Mouse (Mus musculus): ENCODE data around the gene Acod1. TPM values are rescaled to one million over a fixed set of nuclear protein-coding genes. Genes with fewer than 3 reads are reported as not detected.

Acod1 gene
- polyA plus RNA-seq, 1 experiment from 2014 or later = not detected

- peaks cover 45% of the 10 kb centered on the region for H3K4me1 ChIP-seq
- no peak overlapping the region for H3K9ac ChIP-seq (replicated peaks)
- WGBS = 62% methylated on average over 6 of the region's 6 CpGs
Measured at GRCm38 (mm10) chr14:103096621-103097020, 49.8 kb downstream of the Acod1 start.

GRCm38 (mm10) chr14:103098213-103098586 is 51.4 kb downstream of the Acod1 start:
- WGBS = 2% methylated on average over 2 of the region's 2 CpGs
- no peaks in the 10 kb centered on the region for H3K9me3 ChIP-seq
- no peaks in the 10 kb centered on the region; the same call in 1 of the 2 replicates for H3K36me3 ChIP-seq
- ATAC-seq (replicated peaks) = no peak
- H3K27ac ChIP-seq (replicated peaks) = peak overlapping the region; percentile 99; the same call in 1 of the 2 replicates
- no peaks in the 10 kb centered on the region for H3K27me3 ChIP-seq
- peak overlapping the region; percentile 97 for H3K9ac ChIP-seq (replicated peaks)
- H3K4me1 ChIP-seq = peaks cover 42% of the 10 kb centered on the region
- peak overlapping the region; percentile 81 for H3K4me2 ChIP-seq (replicated peaks)
- peak overlapping the region; percentile 74 for H3K4me3 ChIP-seq

More at GRCm38 (mm10) chr14:103096621-103097020, 49.8 kb downstream of the Acod1 start:
- ATAC-seq (replicated peaks) = no peak
- no peaks in the 10 kb centered on the region for H3K27me3 ChIP-seq
- no peaks in the 10 kb centered on the region; the same call in 1 of the 2 replicates for H3K36me3 ChIP-seq
- H3K4me3 ChIP-seq = no peak overlapping the region
- H3K27ac ChIP-seq (replicated peaks) = no peak overlapping the region
- no peak overlapping the region; the same call in 1 of the 2 replicates for H3K4me2 ChIP-seq (replicated peaks)
- no peaks in the 10 kb centered on the region for H3K9me3 ChIP-seq

GRCm38 (mm10) chr14:103098587-103099235 is 51.9 kb downstream of the Acod1 start:
- no peaks in the 10 kb centered on the region; the same call in 1 of the 2 replicates for H3K36me3 ChIP-seq
- H3K9me3 ChIP-seq = no peaks in the 10 kb centered on the region
- WGBS = under 1% methylated on average over 78 of the region's 86 CpGs
- peak overlapping the region; percentile 81 for H3K4me2 ChIP-seq (replicated peaks)
- ATAC-seq (replicated peaks) = peak; percentile 82
- H3K9ac ChIP-seq (replicated peaks) = peak overlapping the region; percentile 97
- no peaks in the 10 kb centered on the region for H3K27me3 ChIP-seq
- H3K4me3 ChIP-seq = peak overlapping the region; percentile 74
- peak overlapping the region; percentile 99 for H3K27ac ChIP-seq (replicated peaks)
- peaks cover 38% of the 10 kb centered on the region for H3K4me1 ChIP-seq

GRCm38 (mm10) chr14:103099238-103099933 is 52.6 kb downstream of the Acod1 start, which contains the start of gene Fbxl3:
Fbxl3 (minus strand) TSS chr14:103099566.
- Histone ChIP-seq H3K4me3 (peak within 1 kb of the TSS; percentile 74), H3K36me3 (no peaks in the 10 kb centered on the region; the same call in 1 of the 2 replicates), H3K9me3 (no peaks in the 10 kb centered on the region), H3K4me1 (peaks cover 31% of the 10 kb centered on the region), H3K4me2 (replicated peaks) (peak within 1 kb of the TSS; percentile 81), H3K9ac (replicated peaks) (peak within 1 kb of the TSS; percentile 97), H3K27me3 (no peaks in the 10 kb centered on the region), H3K27ac (replicated peaks) (peak within 1 kb of the TSS; percentile 99)
- peak; percentile 85 for ATAC-seq (replicated peaks)
- WGBS = under 1% methylated on average over 64 of the region's 88 CpGs

- no peaks in the 10 kb centered on the region; the same call in 1 of the 2 replicates for H3K36me3 ChIP-seq
- H3K4me1 ChIP-seq = peaks cover 26% of the 10 kb centered on the region
- 87% methylated on average over 13 of the region's 13 CpGs for WGBS
- H3K9me3 ChIP-seq = no peaks in the 10 kb centered on the region
- no peak overlapping the region for H3K9ac ChIP-seq (replicated peaks)
- H3K4me3 ChIP-seq = no peak overlapping the region
- H3K27ac ChIP-seq (replicated peaks) = no peak overlapping the region
- H3K4me2 ChIP-seq (replicated peaks) = no peak overlapping the region
- no peaks in the 10 kb centered on the region for H3K27me3 ChIP-seq
- ATAC-seq (replicated peaks) = no peak
Measured at GRCm38 (mm10) chr14:103100296-103100695, 53.5 kb downstream of the Acod1 start.

GRCm38 (mm10) chr14:103101171-103101570 is 54.4 kb downstream of the Acod1 start:
- Histone ChIP-seq H3K9me3 (no peaks in the 10 kb centered on the region), H3K9ac (replicated peaks) (no peak overlapping the region), H3K4me2 (replicated peaks) (no peak overlapping the region), H3K4me3 (no peak overlapping the region), H3K4me1 (peaks cover 18% of the 10 kb centered on the region), H3K27ac (replicated peaks) (no peak overlapping the region), H3K27me3 (no peaks in the 10 kb centered on the region), H3K36me3 (no peaks in the 10 kb centered on the region)
- 85% methylated on average over 3 of the region's 3 CpGs for WGBS
- no peak for ATAC-seq (replicated peaks)

GRCm38 (mm10) chr14:103102246-103102645 is 55.5 kb downstream of the Acod1 start:
- Histone ChIP-seq H3K4me2 (replicated peaks) (no peak overlapping the region), H3K36me3 (no peaks in the 10 kb centered on the region), H3K4me1 (peaks cover 8% of the 10 kb centered on the region), H3K27ac (replicated peaks) (no peak overlapping the region), H3K9ac (replicated peaks) (no peak overlapping the region), H3K9me3 (no peaks in the 10 kb centered on the region), H3K27me3 (no peaks in the 10 kb centered on the region), H3K4me3 (no peak overlapping the region)
- ATAC-seq (replicated peaks) = no peak
- WGBS = 61% methylated on average over 6 of the region's 6 CpGs

GRCm38 (mm10) chr14:103102731-103103335 is 56.1 kb downstream of the Acod1 start:
- H3K36me3 ChIP-seq = no peaks in the 10 kb centered on the region
- no peaks in the 10 kb centered on the region for H3K27me3 ChIP-seq
- H3K9ac ChIP-seq (replicated peaks) = no peak overlapping the region
- ATAC-seq (replicated peaks) = no peak
- no peak overlapping the region for H3K4me2 ChIP-seq (replicated peaks)
- H3K4me3 ChIP-seq = no peak overlapping the region
- peaks cover 4% of the 10 kb centered on the region for H3K4me1 ChIP-seq
- H3K9me3 ChIP-seq = no peaks in the 10 kb centered on the region
- no peak overlapping the region for H3K27ac ChIP-seq (replicated peaks)
- 84% methylated on average over 10 of the region's 10 CpGs for WGBS

Other genes starting within 250 kb of the Acod1 start
- gene Kctd12, start 64.3 kb upstream of the Acod1 start, polyA plus RNA-seq (2015; fragmentation: Nextera tagmentation; extraction: Ambion mirVana) = 10.9 and 12.7 TPM in 2 replicates
- 9.0 and 9.8 TPM in 2 replicates for gene Cln5, start 23.2 kb downstream of the Acod1 start, polyA plus RNA-seq (2015; fragmentation: Nextera tagmentation; extraction: Ambion mirVana)
- 25.2 and 30.3 TPM in 2 replicates for gene Fbxl3, start 52.6 kb downstream of the Acod1 start, polyA plus RNA-seq (2015; fragmentation: Nextera tagmentation; extraction: Ambion mirVana)

Measured in forebrain, embryonic 15.5 days (tissue).